Mouse (Mus musculus) thymus, postnatal 10 days (tissue): Measurements from ENCODE around the gene Pakap.
A peak's percentile ranks its signal among the peaks of the same experiment; 100 is the strongest.

Source experiments
- DNase-seq, 2 experiments: peaks; one replicate each; pipeline ENCODE4 v3.0.0; 2021; ENCODE audit warnings: low spot score in 2 of 2

Gene Pakap

GRCm38 (mm10) chr4:57625306-57625705 lies 57.3 kb downstream of the Pakap start:
- DNase-seq, result no peak

- DNase-seq, result no peak
Observed at GRCm38 (mm10) chr4:57625756-57626155, 57.8 kb downstream of the Pakap start.

- DNase-seq, result no peak
Observed at GRCm38 (mm10) chr4:57626921-57627320, 58.9 kb downstream of the Pakap start.

- DNase-seq, result no peak
Observed at GRCm38 (mm10) chr4:57632386-57632785, 64.4 kb downstream of the Pakap start.

GRCm38 (mm10) chr4:57633052-57633451 lies 65.1 kb downstream of the Pakap start:
- DNase-seq, result no peak

GRCm38 (mm10) chr4:57634956-57635355 lies 67.0 kb downstream of the Pakap start:
- no peak for DNase-seq

- DNase-seq, result no peak
Observed at GRCm38 (mm10) chr4:57636782-57637482, 69.0 kb downstream of the Pakap start.

GRCm38 (mm10) chr4:57637636-57638386 lies 69.8 kb downstream of the Pakap start:
- no peak for DNase-seq

GRCm38 (mm10) chr4:57638941-57639340 lies 71.0 kb downstream of the Pakap start:
- no peak for DNase-seq

GRCm38 (mm10) chr4:57640222-57640621 lies 72.2 kb downstream of the Pakap start:
- DNase-seq, result peak; percentile 19 to 26

GRCm38 (mm10) chr4:57640971-57641370 lies 73.0 kb downstream of the Pakap start:
- no peak for DNase-seq

GRCm38 (mm10) chr4:57650994-57651393 lies 83.0 kb downstream of the Pakap start:
- no peak for DNase-seq

GRCm38 (mm10) chr4:57651547-57651946 lies 83.6 kb downstream of the Pakap start:
- no peak for DNase-seq

- DNase-seq, result no peak
Observed at GRCm38 (mm10) chr4:57652185-57652904, 84.4 kb downstream of the Pakap start.

- DNase-seq, result peak; percentile 30 to 31
Observed at GRCm38 (mm10) chr4:57655966-57656365, 88.0 kb downstream of the Pakap start.

- DNase-seq, result peak; percentile 49 to 51
Observed at GRCm38 (mm10) chr4:57656388-57656787, 88.4 kb downstream of the Pakap start.

GRCm38 (mm10) chr4:57656861-57657260 lies 88.9 kb downstream of the Pakap start:
- peak in 1 of 2 experiments; percentile 20 for DNase-seq

- DNase-seq, result no peak
Observed at GRCm38 (mm10) chr4:57660470-57660869, 92.5 kb downstream of the Pakap start.

GRCm38 (mm10) chr4:57666101-57666500 lies 98.1 kb downstream of the Pakap start:
- no peak for DNase-seq

- no peak for DNase-seq
Observed at GRCm38 (mm10) chr4:57670813-57671469, 103.0 kb downstream of the Pakap start.

GRCm38 (mm10) chr4:57672541-57672940 lies 104.6 kb downstream of the Pakap start:
- DNase-seq, result no peak
